Mouse (Mus musculus): Measurements from ENCODE around the gene Ifitm2.

GRCm38 (mm10) chr7:140914031-140914690 lies 41.6 kb downstream of the Ifitm2 start:
- TF ChIP-seq CTCF (IDR thresholded peaks at IDR 0.05; ENCODE audit: insufficient read depth, low read length), result no peak
- TF ChIP-seq POLR2A (IDR thresholded peaks at IDR 0.05; ENCODE audit: borderline replicate concordance, extremely low read depth, low read depth, low read length), result no peak

Data from lung, adult 2 months (tissue).